Mouse (Mus musculus) forebrain, embryonic 16.5 days (tissue): ENCODE data around the gene Fxyd1. TPM values are rescaled to one million over a fixed set of nuclear protein-coding genes. Genes with fewer than 3 reads are reported as not detected.

Experiments used
- ATAC-seq: fragments of 200-750 bp; cut with Nextera tagmentation; 2 replicates; pipeline ENCODE4 v1.8.0; 2017; ENCODE audit warnings: mild to moderate bottlenecking, moderate library complexity
- H3K27ac ChIP-seq: fragments of 300-500 bp; sonication (generic); 2 replicates; pipeline ENCODE4 v1.5.1; 2014; ENCODE audit warnings: low read length, control low read depth
- H3K27me3 ChIP-seq: fragments of 300-500 bp; sonication (generic); replicated peaks from 2 replicates; pipeline ENCODE4 v1.6.1; 2014; ENCODE audit warnings: low read length; ENCODE audit not compliant: control insufficient read depth, insufficient read depth
- H3K36me3 ChIP-seq: fragments of 300-500 bp; sonication (generic); 2 replicates; pipeline ENCODE4 v1.6.1; 2014; ENCODE audit not compliant: control insufficient read depth, insufficient read depth
- H3K4me1 ChIP-seq: fragments of 300-500 bp; sonication (generic); replicated peaks from 2 replicates; pipeline ENCODE4 v1.6.1; 2014; ENCODE audit warnings: low read length; ENCODE audit not compliant: control insufficient read depth, insufficient read depth
- H3K4me2 ChIP-seq: fragments of 300-500 bp; sonication (generic); 2 replicates; pipeline ENCODE4 v1.6.1; 2014; ENCODE audit warnings: mild to moderate bottlenecking, low read length, control low read depth
- H3K4me3 ChIP-seq: fragments of 300-500 bp; sonication (generic); replicated peaks from 2 replicates; pipeline ENCODE4 v1.5.1; 2014; ENCODE audit warnings: mild to moderate bottlenecking, low read length, control low read depth
- H3K9ac ChIP-seq: fragments of 300-500 bp; sonication (generic); replicated peaks from 2 replicates; pipeline ENCODE4 v1.6.1; 2014; ENCODE audit warnings: low read depth, low read length, control low read depth
- H3K9me3 ChIP-seq: fragments of 300-500 bp; sonication (generic); 2 replicates; pipeline ENCODE4 v1.6.1; 2016; ENCODE audit warnings: low read length; ENCODE audit not compliant: control insufficient read depth
- WGBS: fragments of 180-500 bp; shearing (Covaris S2); extraction: QIAGEN DNeasy Blood & Tissue Kit; methylation state at CpG from one replicate; pipeline ENCODE4 v1.1.7; 2014; 5-methylcytosine and 5-hydroxymethylcytosine counted together
- polyA plus RNA-seq: library from polyadenylated mRNA; unstranded; fragments of >200 nt; fragmentation: Nextera tagmentation; extraction: Ambion mirVana; gene quantifications from 2 replicates; pipeline ENCODE4 v1.2.1, GENCODE M21; 2015

Fxyd1 gene
- polyA plus RNA-seq, 1 experiment from 2014 or later, result 10.7 TPM

DNA sequence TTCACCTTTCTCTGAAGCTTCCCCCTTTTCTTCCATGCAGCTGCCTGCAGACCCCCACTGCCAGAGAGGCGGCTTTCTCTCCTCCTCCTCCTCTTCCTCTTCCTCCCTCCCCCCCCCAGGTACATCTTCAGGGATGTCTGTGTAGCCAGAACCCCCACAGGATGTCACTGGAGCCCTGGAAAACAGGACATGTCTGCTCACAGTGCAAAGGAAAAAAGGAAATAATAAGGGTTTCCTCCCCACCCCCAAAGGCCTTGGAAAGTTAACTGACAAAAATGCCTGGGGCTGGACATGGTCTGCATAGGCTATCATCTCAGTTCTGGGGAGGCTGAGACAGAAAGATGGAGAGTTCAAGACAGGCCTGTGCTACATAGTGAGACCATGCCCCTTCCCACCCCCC lies 24.1 kb upstream of the Fxyd1 start:
- no peak overlapping the region for H3K9ac ChIP-seq
- no peak for ATAC-seq
- no peak overlapping the region for H3K27ac ChIP-seq
- H3K36me3 ChIP-seq, result no peaks in the 10 kb centered on the region
- no peaks in the 10 kb centered on the region for H3K4me1 ChIP-seq
- H3K4me2 ChIP-seq, result no peak overlapping the region
- no peaks in the 10 kb centered on the region for H3K9me3 ChIP-seq
- H3K4me3 ChIP-seq, result no peak overlapping the region
- H3K27me3 ChIP-seq, result no peaks in the 10 kb centered on the region
- 38% methylated on average over 1 of the region's 1 CpGs for WGBS

- H3K27ac ChIP-seq, result no peak overlapping the region
- H3K4me3 ChIP-seq, result no peak overlapping the region
- H3K9ac ChIP-seq, result no peak overlapping the region
- H3K36me3 ChIP-seq, result no peaks in the 10 kb centered on the region
- H3K4me2 ChIP-seq, result no peak overlapping the region
- no peaks in the 10 kb centered on the region for H3K4me1 ChIP-seq
- H3K9me3 ChIP-seq, result no peaks in the 10 kb centered on the region
- WGBS, result 33% methylated on average over 3 of the region's 3 CpGs
- H3K27me3 ChIP-seq, result no peaks in the 10 kb centered on the region
- no peak for ATAC-seq
Measured at GRCm38 (mm10) chr7:31080611-31081010, 23.6 kb upstream of the Fxyd1 start.

- no peak for ATAC-seq
- H3K9ac ChIP-seq, result no peak overlapping the region
- no peak overlapping the region for H3K4me3 ChIP-seq
- no peaks in the 10 kb centered on the region for H3K36me3 ChIP-seq
- H3K4me2 ChIP-seq, result no peak overlapping the region
- no peaks in the 10 kb centered on the region for H3K9me3 ChIP-seq
- H3K27ac ChIP-seq, result no peak overlapping the region
- H3K27me3 ChIP-seq, result no peaks in the 10 kb centered on the region
- no peaks in the 10 kb centered on the region for H3K4me1 ChIP-seq
- WGBS, result 92% methylated on average over 8 of the region's 8 CpGs
Measured at GRCm38 (mm10) chr7:31079670-31080069, 22.7 kb upstream of the Fxyd1 start.

DNA sequence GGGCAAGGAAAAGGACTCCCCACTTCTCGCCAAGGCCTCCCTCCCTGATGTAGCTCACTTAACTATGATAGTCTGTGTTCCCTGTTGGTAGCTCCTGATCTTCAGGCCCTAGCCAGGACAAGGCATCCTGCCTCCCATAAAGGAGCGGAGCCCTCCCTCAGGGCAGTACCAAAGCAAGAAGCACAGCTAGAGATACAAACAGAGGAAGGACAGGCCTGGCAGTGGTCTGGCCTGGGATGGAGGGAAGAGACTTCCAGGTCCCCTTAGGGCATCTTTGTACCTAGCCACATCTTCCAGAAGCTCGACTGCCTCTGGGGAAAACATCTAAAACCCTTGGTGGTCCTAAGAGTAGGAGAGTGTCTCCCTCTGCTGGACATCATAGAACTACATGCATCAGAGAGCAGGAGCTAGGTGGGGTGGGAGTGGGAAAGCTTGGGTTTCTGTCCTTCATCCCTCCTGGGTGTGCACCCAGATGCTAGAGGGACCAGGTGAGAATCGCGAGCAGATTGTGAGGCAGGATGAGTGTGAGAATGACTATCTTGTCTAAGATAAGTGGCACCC lies 21.0 kb upstream of the Fxyd1 start:
- H3K27me3 ChIP-seq, result no peaks in the 10 kb centered on the region
- WGBS, result 42% methylated on average over 5 of the region's 5 CpGs
- peak; percentile 43; the same call in 1 of the 2 replicates for ATAC-seq

GRCm38 (mm10) chr7:31077470-31077869 lies 20.5 kb upstream of the Fxyd1 start:
- Histone ChIP-seq H3K4me3 (no peak overlapping the region), H3K27ac (no peak overlapping the region), H3K9ac (no peak overlapping the region), H3K36me3 (no peaks in the 10 kb centered on the region), H3K9me3 (no peaks in the 10 kb centered on the region), H3K4me2 (no peak overlapping the region), H3K27me3 (no peaks in the 10 kb centered on the region), H3K4me1 (no peaks in the 10 kb centered on the region)
- ATAC-seq, result peak; percentile 45
- WGBS, result 44% methylated on average over 6 of the region's 6 CpGs

More for the DNA sequence above, 21.0 kb upstream of the Fxyd1 start:
- Histone ChIP-seq H3K4me3 (no peak overlapping the region), H3K9me3 (no peaks in the 10 kb centered on the region), H3K27ac (no peak overlapping the region), H3K4me2 (no peak overlapping the region), H3K36me3 (no peaks in the 10 kb centered on the region), H3K4me1 (no peaks in the 10 kb centered on the region), H3K9ac (no peak overlapping the region)

GRCm38 (mm10) chr7:31076492-31076891 lies 19.5 kb upstream of the Fxyd1 start, which contains the start of gene Fxyd3:
Gene Fxyd3, minus strand, starts transcription at chr7:31076704.
- no peaks in the 10 kb centered on the region for H3K4me1 ChIP-seq
- no peaks in the 10 kb centered on the region for H3K9me3 ChIP-seq
- no peak within 1 kb of the TSS for H3K9ac ChIP-seq
- H3K27ac ChIP-seq, result no peak within 1 kb of the TSS
- H3K27me3 ChIP-seq, result no peaks in the 10 kb centered on the region
- H3K36me3 ChIP-seq, result no peaks in the 10 kb centered on the region
- H3K4me2 ChIP-seq, result no peak within 1 kb of the TSS
- no peak within 1 kb of the TSS for H3K4me3 ChIP-seq
- no peak for ATAC-seq
- 57% methylated on average over 5 of the region's 5 CpGs for WGBS

DNA sequence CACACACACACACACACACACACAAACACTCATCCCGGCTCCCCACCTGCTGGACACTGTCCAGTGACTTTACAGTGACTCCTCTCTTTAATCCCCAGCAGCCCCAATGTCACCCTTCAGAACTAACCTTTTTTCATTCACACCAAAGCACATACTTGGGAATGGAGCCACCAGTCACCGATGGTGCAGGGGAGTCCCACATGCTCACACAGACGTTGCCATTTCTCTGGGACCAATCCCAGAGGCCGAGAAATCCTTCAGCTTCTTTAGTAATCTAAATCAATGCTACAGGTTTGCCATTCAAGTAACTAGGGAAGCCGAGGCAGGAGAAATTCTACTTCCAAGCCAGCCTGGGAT lies 17.7 kb upstream of the Fxyd1 start:
- no peak overlapping the region for H3K4me3 ChIP-seq
- H3K36me3 ChIP-seq, result no peaks in the 10 kb centered on the region
- H3K4me2 ChIP-seq, result no peak overlapping the region
- H3K27me3 ChIP-seq, result no peaks in the 10 kb centered on the region
- no peaks in the 10 kb centered on the region for H3K9me3 ChIP-seq
- no peaks in the 10 kb centered on the region for H3K4me1 ChIP-seq
- no peak overlapping the region for H3K27ac ChIP-seq
- WGBS, result 66% methylated on average over 5 of the region's 5 CpGs
- H3K9ac ChIP-seq, result no peak overlapping the region
- no peak for ATAC-seq

DNA sequence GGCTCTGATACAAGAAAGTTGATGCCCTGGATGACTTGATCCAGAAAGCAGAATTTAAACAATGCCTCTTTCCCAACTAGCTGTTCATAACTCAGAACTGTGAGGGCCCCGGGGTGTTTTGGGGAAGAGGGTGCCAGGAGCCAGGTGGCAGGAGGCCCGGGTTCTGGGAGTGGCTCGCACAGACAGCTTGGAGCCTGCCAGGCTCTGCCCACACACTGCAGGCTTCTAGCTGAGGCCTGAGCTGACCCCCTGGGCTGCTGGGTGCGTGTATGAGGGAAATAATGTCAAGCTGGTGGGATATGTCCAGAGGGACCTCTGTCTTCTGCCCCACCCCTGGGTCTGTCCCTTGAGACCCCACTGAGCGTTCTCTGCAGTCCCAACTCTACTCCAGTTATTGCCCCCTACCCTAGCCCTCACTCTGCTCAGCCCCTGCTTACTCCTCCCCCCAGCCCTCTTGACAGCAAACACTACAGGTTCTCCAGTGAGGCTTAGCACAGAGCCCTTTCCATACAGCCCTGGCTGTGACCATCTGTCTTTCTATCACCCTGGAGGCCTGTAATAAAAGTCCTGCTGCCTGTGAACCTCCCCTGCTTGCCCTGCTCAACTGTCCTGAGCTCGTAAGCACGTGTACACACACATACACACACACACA lies 17.2 kb upstream of the Fxyd1 start:
- WGBS, result 79% methylated on average over 7 of the region's 7 CpGs
- H3K4me3 ChIP-seq, result no peak overlapping the region
- no peaks in the 10 kb centered on the region for H3K36me3 ChIP-seq
- H3K27ac ChIP-seq, result no peak overlapping the region
- no peak overlapping the region for H3K4me2 ChIP-seq
- no peaks in the 10 kb centered on the region for H3K27me3 ChIP-seq
- no peaks in the 10 kb centered on the region for H3K9me3 ChIP-seq
- H3K4me1 ChIP-seq, result no peaks in the 10 kb centered on the region
- no peak overlapping the region for H3K9ac ChIP-seq
- ATAC-seq, result no peak

DNA sequence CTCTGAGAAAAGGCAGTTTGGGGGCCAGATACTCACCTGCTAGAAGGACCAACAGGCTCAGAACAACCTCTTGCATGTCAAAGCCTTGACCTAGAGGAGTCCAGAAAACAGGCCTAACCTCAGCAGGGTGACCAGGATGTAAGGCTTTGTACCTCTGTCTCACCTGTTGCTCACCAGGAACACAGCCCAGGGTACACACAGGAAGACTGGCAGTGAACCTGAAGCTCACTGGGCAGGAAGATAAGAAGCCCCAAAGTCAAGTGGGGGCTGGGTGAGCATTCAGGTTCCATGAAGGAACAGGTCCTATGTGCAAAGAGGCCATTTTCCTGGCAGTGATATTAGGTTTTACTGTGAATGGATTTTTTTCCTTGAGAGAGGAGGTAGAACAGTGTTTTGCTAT lies 16.5 kb upstream of the Fxyd1 start:
- Histone ChIP-seq H3K36me3 (no peaks in the 10 kb centered on the region), H3K27ac (no peak overlapping the region), H3K9ac (no peak overlapping the region), H3K4me1 (no peaks in the 10 kb centered on the region), H3K9me3 (no peaks in the 10 kb centered on the region), H3K4me2 (no peak overlapping the region), H3K4me3 (no peak overlapping the region), H3K27me3 (no peaks in the 10 kb centered on the region)
- ATAC-seq, result no peak

- no peaks in the 10 kb centered on the region for H3K36me3 ChIP-seq
- H3K4me2 ChIP-seq, result no peak overlapping the region
- WGBS, result 64% methylated on average over 9 of the region's 9 CpGs
- no peak overlapping the region for H3K27ac ChIP-seq
- H3K4me3 ChIP-seq, result no peak overlapping the region
- H3K9ac ChIP-seq, result no peak overlapping the region
- no peaks in the 10 kb centered on the region for H3K27me3 ChIP-seq
- H3K4me1 ChIP-seq, result no peaks in the 10 kb centered on the region
- no peaks in the 10 kb centered on the region for H3K9me3 ChIP-seq
- no peak for ATAC-seq
Measured at GRCm38 (mm10) chr7:31072326-31072725, 15.3 kb upstream of the Fxyd1 start.
